Mouse (Mus musculus) limb, embryonic 14.5 days (tissue): Measurements from ENCODE around the gene Eps8l3. TPM values are rescaled to one million over a fixed set of nuclear protein-coding genes. Genes with fewer than 3 reads are reported as not detected.
"Not testable (repeated sequence)": the region's sequence is repeated elsewhere in the genome, so short reads cannot be mapped to it uniquely, and the experiment has no call there.

ENCODE experiments used
- ATAC-seq: fragments of 200-750 bp; cut with Nextera tagmentation; 2 replicates; pipeline ENCODE4 v1.8.0; 2017; ENCODE audit warnings: low read depth, moderate number of reproducible peaks, moderate TSS enrichment; ENCODE audit not compliant: low FRiP score
- DNase-seq: peaks from one replicate; pipeline ENCODE4 v3.0.0-alpha.2; 2015; ENCODE audit warnings: low spot score
- H3K27ac ChIP-seq: fragments of 300-500 bp; sonication (generic); replicated peaks from 2 replicates; pipeline ENCODE4 v1.5.1; 2014; ENCODE audit warnings: low read depth, mild to moderate bottlenecking, low read length, moderate library complexity, mixed read lengths
- H3K27me3 ChIP-seq: fragments of 300-500 bp; sonication (generic); 2 replicates; pipeline ENCODE4 v1.6.1; 2014; ENCODE audit warnings: low read length, mixed read lengths; ENCODE audit not compliant: control insufficient read depth, insufficient read depth
- H3K36me3 ChIP-seq: fragments of 300-500 bp; sonication (generic); 2 replicates; pipeline ENCODE4 v1.6.1; 2014; ENCODE audit warnings: mild to moderate bottlenecking, low read length, moderate library complexity, mixed read lengths; ENCODE audit not compliant: control insufficient read depth, insufficient read depth
- H3K4me1 ChIP-seq: fragments of 300-500 bp; sonication (generic); 2 replicates; pipeline ENCODE4 v1.6.1; 2014; ENCODE audit warnings: antibody characterized with exemption, low read length, mixed read lengths; ENCODE audit not compliant: control insufficient read depth, insufficient read depth
- H3K4me2 ChIP-seq: fragments of 300-500 bp; sonication (generic); replicated peaks from 2 replicates; pipeline ENCODE4 v1.6.1; 2014; ENCODE audit warnings: low read depth, mild to moderate bottlenecking, low read length, moderate library complexity; ENCODE audit not compliant: severe bottlenecking
- H3K4me3 ChIP-seq: fragments of 300-500 bp; sonication (generic); replicated peaks from 2 replicates; pipeline ENCODE4 v1.5.1; 2014; ENCODE audit warnings: low read length
- H3K9ac ChIP-seq: fragments of 300-500 bp; sonication (generic); 2 replicates; pipeline ENCODE4 v1.6.1; 2014; ENCODE audit warnings: mild to moderate bottlenecking, low read depth, low read length, moderate library complexity; ENCODE audit not compliant: severe bottlenecking
- H3K9me3 ChIP-seq: fragments of 300-500 bp; sonication (generic); 2 replicates; pipeline ENCODE4 v1.6.1; 2016; ENCODE audit warnings: low read length; ENCODE audit not compliant: control insufficient read depth
- POLR2A ChIP-seq: fragments of 200-500 bp; IDR thresholded peaks from 2 replicates; pipeline ENCODE4 v1.8.0; 2012; ENCODE audit warnings: inconsistent platforms, mild to moderate bottlenecking, moderate library complexity, borderline replicate concordance; ENCODE audit not compliant: insufficient read depth, insufficient read length; ENCODE audit errors: extremely low read depth
- WGBS: fragments of 180-500 bp; shearing (Covaris S2); extraction: QIAGEN DNeasy Blood & Tissue Kit; methylation state at CpG from one replicate; pipeline ENCODE4 v1.1.7; 2014; 5-methylcytosine and 5-hydroxymethylcytosine counted together
- polyA plus RNA-seq, 2 experiments: library from polyadenylated mRNA; depleted of rRNA in 1 of 2; stranded (reverse) in 1 of 2; unstranded in 1 of 2; fragments of >200 nt; fragmentation: Nextera tagmentation in 1 of 2; extraction: Ambion mirVana in 1 of 2; gene quantifications; 2 replicates each; pipeline versions ENCODE4 v1.2.1 to v1.2.3; 2012 to 2014

Gene Eps8l3
- polyA plus RNA-seq, 2 experiments = 0.09 TPM; not detected in 1

- no peak overlapping the region for H3K9ac ChIP-seq
- no peaks in the 10 kb centered on the region for H3K27me3 ChIP-seq
- H3K9me3 ChIP-seq = no peaks in the 10 kb centered on the region
- DNase-seq (no peak), ATAC-seq (no peak)
- H3K36me3 ChIP-seq = no peaks in the 10 kb centered on the region
- TF ChIP-seq POLR2A = no peak
- no peak overlapping the region for H3K4me2 ChIP-seq
- 84% methylated on average over 12 of the region's 12 CpGs for WGBS
- H3K27ac ChIP-seq = no peak overlapping the region
- H3K4me3 ChIP-seq = no peak overlapping the region
- no peaks in the 10 kb centered on the region for H3K4me1 ChIP-seq
Measured at GRCm38 (mm10) chr3:107877747-107878736, 1.0 kb downstream of the Eps8l3 start.

- Histone ChIP-seq H3K27me3 (no peaks in the 10 kb centered on the region), H3K4me2 (no peak overlapping the region), H3K9me3 (no peaks in the 10 kb centered on the region), H3K4me1 (no peaks in the 10 kb centered on the region), H3K27ac (peak overlapping the region; percentile 5; the same call in 1 of the 2 replicates), H3K9ac (no peak overlapping the region), H3K36me3 (peaks cover 6% of the 10 kb centered on the region; the same call in 1 of the 2 replicates), H3K4me3 (no peak overlapping the region)
- ATAC-seq (peak; percentile 67), DNase-seq (peak; percentile 61)
- no peak for TF ChIP-seq POLR2A
- 70% methylated on average over 9 of the region's 9 CpGs for WGBS
Measured at GRCm38 (mm10) chr3:107887674-107888495, 10.9 kb downstream of the Eps8l3 start.

DNA sequence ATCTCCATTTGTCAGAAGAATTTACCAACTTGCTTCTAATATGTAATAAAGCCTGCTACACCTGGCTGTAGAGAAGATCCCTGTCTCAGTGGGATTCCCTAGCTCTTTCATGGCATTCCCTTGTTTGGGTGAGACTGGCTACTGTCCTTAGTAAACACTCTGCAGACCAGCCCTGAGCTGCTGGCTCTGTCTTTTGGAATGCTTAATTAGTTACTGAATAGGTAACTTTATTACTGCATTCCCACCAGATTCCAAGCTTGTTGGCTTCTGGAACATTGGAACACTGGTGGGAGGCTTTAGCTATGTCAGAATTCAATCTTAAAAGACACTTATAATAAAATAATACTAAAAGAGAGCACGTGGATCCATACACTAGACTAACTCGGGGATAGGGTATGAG is 12.2 kb downstream of the Eps8l3 start:
- not testable (repeated sequence) for H3K27ac ChIP-seq, ATAC-seq, DNase-seq, H3K4me2 ChIP-seq, H3K9ac ChIP-seq, H3K9me3 ChIP-seq, H3K4me3 ChIP-seq, H3K27me3 ChIP-seq, H3K4me1 ChIP-seq
- H3K36me3 ChIP-seq = peaks cover 12% of the 10 kb centered on the region; the same call in 1 of the 2 replicates
- 89% methylated on average over 2 of the region's 2 CpGs for WGBS

DNA sequence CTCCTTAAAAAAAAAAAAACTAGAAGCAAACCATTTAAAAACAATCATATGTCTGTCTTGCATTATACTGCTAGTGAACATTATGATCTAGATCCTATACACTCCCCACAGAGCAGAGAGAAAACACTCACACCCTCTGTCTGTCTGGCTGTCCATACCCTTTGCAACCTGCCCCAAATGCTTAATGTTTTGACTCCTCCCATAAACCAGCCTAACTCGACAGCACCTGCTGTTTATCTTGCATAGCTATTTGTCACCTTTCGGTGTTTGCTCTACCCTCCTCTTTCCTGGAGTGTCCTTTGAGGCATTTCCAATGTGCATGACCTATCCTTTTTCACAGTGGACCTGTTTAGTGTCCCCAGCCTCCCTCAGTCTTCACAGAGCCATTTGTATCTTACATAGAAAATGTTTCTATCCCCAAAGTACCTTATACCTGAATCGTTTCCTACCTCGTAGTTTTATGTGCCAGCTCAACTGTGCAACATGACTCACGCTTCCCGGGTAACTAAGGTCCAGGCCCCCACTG is 18.2 kb downstream of the Eps8l3 start:
- no peak for TF ChIP-seq POLR2A
- no peaks in the 10 kb centered on the region for H3K27me3 ChIP-seq
- peaks cover 3% of the 10 kb centered on the region for H3K4me1 ChIP-seq
- peak overlapping the region; percentile 77 for H3K4me2 ChIP-seq
- peak overlapping the region; percentile 83 for H3K4me3 ChIP-seq
- H3K9me3 ChIP-seq = no peaks in the 10 kb centered on the region
- ATAC-seq (peak; percentile 11; the same call in 1 of the 2 replicates), DNase-seq (no peak)
- H3K27ac ChIP-seq = no peak overlapping the region
- peaks cover 23% of the 10 kb centered on the region for H3K36me3 ChIP-seq
- H3K9ac ChIP-seq = peak overlapping the region; percentile 94
- 5% methylated on average over 6 of the region's 6 CpGs for WGBS
